Mouse (Mus musculus): ENCODE results near the gene Oosp2. TPM values are rescaled to one million over a fixed set of nuclear protein-coding genes. Genes with fewer than 3 reads are reported as not detected.

The Oosp2 gene
- polyA plus RNA-seq (2015; fragmentation: Nextera tagmentation; extraction: Ambion mirVana), result 0.17 and 0.24 TPM in 2 replicates

DNA sequence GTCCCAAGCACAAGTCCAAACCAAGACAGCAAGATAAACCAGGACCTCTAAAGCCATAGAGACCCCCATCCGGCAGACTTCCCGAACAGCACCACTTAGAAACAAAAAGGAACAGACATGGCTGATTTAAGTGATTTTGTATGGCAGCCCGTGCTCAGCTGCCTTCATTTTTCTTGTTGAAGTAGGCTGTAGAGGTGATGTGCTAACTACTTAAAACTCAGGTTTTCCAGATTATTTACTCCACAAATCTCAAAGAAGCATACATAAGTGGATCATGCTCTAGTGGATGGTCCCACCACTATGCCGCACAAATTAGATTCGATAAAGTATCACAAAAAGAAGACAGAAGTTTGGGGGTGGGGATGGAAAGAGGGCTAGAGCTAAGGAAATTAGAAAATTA is at the start of gene Oosp2:
Gene Oosp2, minus strand, starts transcription at position 101 of the 400 bp plus-strand sequence.
- Histone ChIP-seq H3K4me2 (peak within 1 kb of the TSS; percentile 20), H3K4me1 (replicated peaks) (0 out of 2 replicates have a peak, but pooled peaks cover 5% of the 10 kb centered on the region)

DNA sequence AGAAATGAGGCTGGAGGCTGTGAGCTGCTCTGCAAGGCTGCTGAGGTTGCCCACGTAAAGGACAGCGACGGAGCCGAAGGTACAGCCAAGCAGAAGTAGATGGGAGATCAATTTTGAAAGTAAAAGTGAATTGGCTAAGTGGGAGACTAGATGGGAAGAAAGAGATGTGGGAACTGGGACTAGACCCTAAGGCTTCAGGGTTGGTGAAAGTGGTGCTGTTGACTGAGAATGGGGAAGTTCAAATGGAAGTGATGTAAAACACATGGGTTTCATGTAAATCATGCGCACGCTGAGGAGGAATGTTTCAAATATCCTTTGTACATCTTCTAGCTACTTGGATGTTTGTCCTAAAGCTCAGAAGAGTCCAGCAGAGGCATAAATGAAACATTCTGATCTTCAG is 38.0 kb upstream of the Oosp2 start:
- Histone ChIP-seq H3K4me1 (replicated peaks) (no peaks in the 10 kb centered on the region), H3K9ac (no peak overlapping the region), H3K4me3 (replicated peaks) (no peak overlapping the region), H3K36me3 (replicated peaks) (no peaks in the 10 kb centered on the region), H3K4me2 (no peak overlapping the region), H3K9me3 (replicated peaks) (no peaks in the 10 kb centered on the region), H3K27me3 (no peaks in the 10 kb centered on the region), H3K27ac (replicated peaks) (no peak overlapping the region)
- ATAC-seq (ENCODE audit: insufficient read depth), result no peak
- 77% methylated on average over 6 of the region's 6 CpGs for WGBS (ENCODE audit: insufficient replicate concordance)

More for the DNA sequence above, at the start of gene Oosp2:
- Histone ChIP-seq H3K27me3 (no peaks in the 10 kb centered on the region), H3K9ac (no peak within 1 kb of the TSS), H3K4me3 (replicated peaks) (no peak within 1 kb of the TSS), H3K9me3 (replicated peaks) (no peaks in the 10 kb centered on the region), H3K27ac (replicated peaks) (no peak within 1 kb of the TSS), H3K36me3 (replicated peaks) (no peaks in the 10 kb centered on the region)
- ATAC-seq (ENCODE audit: insufficient read depth), result no peak
- WGBS (ENCODE audit: insufficient replicate concordance), result 77% methylated on average over 5 of the region's 5 CpGs

DNA sequence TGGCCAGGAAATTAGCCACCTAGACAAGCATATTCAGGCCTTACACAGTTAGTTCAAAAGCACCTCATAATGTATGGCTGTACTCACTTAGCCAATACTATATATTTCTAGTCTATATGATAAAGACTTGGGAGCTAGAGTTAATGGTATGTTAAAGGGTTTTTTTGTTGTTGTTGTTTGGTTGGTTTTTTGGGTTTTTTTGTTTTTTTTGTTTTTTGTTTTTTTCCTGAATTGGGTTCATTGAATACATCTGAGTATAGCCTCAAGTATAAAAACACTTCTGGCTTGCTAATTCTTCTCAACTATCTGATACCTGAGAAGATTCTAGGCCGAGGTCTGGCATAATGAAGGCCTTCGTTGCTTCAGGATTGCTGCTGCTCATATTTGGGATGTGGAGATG is 36.4 kb upstream of the Oosp2 start, which contains the start of gene Oosp3:
Gene Oosp3, plus strand, starts transcription at position 301 of the 400 bp plus-strand sequence.
- 64% methylated on average over 2 of the region's 2 CpGs for WGBS (ENCODE audit: insufficient replicate concordance)
- Histone ChIP-seq H3K9ac (no peak within 1 kb of the TSS), H3K4me3 (replicated peaks) (no peak within 1 kb of the TSS), H3K36me3 (replicated peaks) (no peaks in the 10 kb centered on the region), H3K27ac (replicated peaks) (no peak within 1 kb of the TSS), H3K27me3 (no peaks in the 10 kb centered on the region), H3K4me1 (replicated peaks) (no peaks in the 10 kb centered on the region), H3K9me3 (replicated peaks) (no peaks in the 10 kb centered on the region), H3K4me2 (no peak within 1 kb of the TSS)
- no peak for ATAC-seq (ENCODE audit: insufficient read depth)

DNA sequence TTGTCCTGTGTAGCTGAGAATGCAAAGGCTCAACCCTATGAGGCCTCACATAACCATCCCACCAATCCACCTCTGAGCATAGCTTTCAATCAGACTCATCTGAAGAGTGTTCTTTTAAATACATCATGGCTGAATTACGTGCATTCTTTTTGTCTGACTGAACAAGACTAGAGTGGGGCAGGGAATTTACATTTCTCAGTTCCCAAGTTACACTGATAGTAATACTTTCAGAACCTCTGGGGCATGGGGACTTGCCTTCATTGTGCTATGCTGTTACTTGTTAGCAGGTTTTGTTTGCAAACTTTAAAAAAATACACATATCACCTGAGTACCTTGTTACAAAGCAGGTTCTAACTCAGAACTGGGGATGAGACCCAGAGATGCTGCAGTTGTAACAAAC is 31.1 kb upstream of the Oosp2 start:
- Histone ChIP-seq H3K4me3 (replicated peaks) (no peak overlapping the region), H3K4me2 (no peak overlapping the region), H3K27ac (replicated peaks) (no peak overlapping the region), H3K27me3 (no peaks in the 10 kb centered on the region), H3K9me3 (replicated peaks) (no peaks in the 10 kb centered on the region), H3K4me1 (replicated peaks) (no peaks in the 10 kb centered on the region), H3K9ac (no peak overlapping the region), H3K36me3 (replicated peaks) (no peaks in the 10 kb centered on the region)
- 53% methylated on average over 1 of the region's 1 CpGs for WGBS (ENCODE audit: insufficient replicate concordance)
- no peak for ATAC-seq (ENCODE audit: insufficient read depth)

DNA sequence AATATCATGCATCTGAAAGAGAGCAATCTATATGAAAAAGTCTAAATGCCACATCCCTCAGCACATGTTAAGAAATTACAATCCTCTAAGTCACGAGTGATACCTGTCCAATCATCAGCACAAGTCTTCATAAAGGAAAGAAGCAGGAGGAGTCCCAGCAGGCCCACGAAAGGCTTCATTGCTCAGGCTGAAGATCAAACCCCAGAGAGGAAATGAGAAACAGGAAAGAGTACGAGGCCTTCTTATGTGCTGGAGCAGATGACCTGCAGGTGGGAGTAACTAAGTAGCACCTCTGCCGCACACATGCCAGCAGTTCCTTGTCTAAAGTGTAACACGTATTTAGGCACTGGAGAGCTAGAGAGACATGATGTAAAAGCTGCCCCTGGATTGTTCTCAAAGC is 30.5 kb upstream of the Oosp2 start, which contains the start of gene Oosp1:
Gene Oosp1, minus strand, starts transcription at position 312 of the 400 bp plus-strand sequence.
- Histone ChIP-seq H3K9me3 (replicated peaks) (no peaks in the 10 kb centered on the region), H3K36me3 (replicated peaks) (no peaks in the 10 kb centered on the region), H3K9ac (no peak within 1 kb of the TSS), H3K27ac (replicated peaks) (no peak within 1 kb of the TSS), H3K4me3 (replicated peaks) (no peak within 1 kb of the TSS), H3K4me2 (no peak within 1 kb of the TSS), H3K4me1 (replicated peaks) (no peaks in the 10 kb centered on the region), H3K27me3 (no peaks in the 10 kb centered on the region)
- no peak for ATAC-seq (ENCODE audit: insufficient read depth)
- WGBS (ENCODE audit: insufficient replicate concordance), result 31% methylated on average over 5 of the region's 5 CpGs

DNA sequence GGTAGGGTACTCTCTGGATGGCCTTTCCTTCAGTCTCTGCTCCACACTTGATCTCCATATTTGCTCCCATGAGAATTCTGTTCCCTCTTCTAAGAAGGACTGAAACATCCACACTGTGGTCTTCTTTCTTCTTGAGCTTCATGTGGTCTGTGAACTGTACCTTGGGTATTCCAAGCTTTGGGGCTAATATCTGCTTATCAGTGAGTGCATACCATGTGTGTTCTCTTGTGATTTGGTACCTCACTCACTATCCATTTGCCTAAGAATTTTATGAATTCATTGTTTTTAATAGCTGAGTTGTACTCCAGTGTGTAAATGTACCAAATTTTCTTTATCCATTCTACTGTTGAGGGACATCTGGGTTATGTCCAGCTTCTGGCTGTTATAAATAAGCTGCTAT is 1.2 kb upstream of the Oosp2 start:
- Histone ChIP-seq H3K27ac (replicated peaks) (no peak overlapping the region), H3K27me3 (no peaks in the 10 kb centered on the region), H3K9me3 (replicated peaks) (no peaks in the 10 kb centered on the region), H3K36me3 (replicated peaks) (no peaks in the 10 kb centered on the region), H3K4me1 (replicated peaks) (0 out of 2 replicates have a peak, but pooled peaks cover 5% of the 10 kb centered on the region), H3K4me3 (replicated peaks) (no peak overlapping the region), H3K4me2 (peak overlapping the region; percentile 20), H3K9ac (no peak overlapping the region)
- peak; percentile 54 for ATAC-seq (ENCODE audit: insufficient read depth)

DNA sequence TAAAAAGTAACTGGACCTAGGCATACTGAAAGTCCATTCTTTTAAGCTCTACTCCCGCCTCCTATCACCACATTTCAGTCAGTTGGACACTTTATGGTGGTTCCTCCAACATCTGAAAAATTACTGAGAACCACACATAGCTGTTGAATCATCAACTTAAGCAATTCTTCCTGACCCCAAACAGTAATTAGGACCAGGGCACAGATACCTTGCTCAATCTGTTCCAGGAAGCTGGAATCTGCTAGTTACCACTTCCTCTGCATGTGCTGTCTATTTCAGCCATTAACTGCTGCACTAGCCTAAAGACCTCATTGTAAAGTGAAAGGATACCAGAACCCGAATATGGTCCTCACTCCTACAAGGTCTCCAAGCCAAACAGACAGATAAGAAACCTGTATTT is 1.2 kb downstream of the Oosp2 start:
- no peak overlapping the region for H3K27ac ChIP-seq (replicated peaks)
- no peaks in the 10 kb centered on the region for H3K9me3 ChIP-seq (replicated peaks)
- H3K36me3 ChIP-seq (replicated peaks), result no peaks in the 10 kb centered on the region
- no peak overlapping the region for H3K9ac ChIP-seq
- no peak for ATAC-seq (ENCODE audit: insufficient read depth)
- H3K4me2 ChIP-seq, result no peak overlapping the region
- no peaks in the 10 kb centered on the region for H3K27me3 ChIP-seq
- H3K4me3 ChIP-seq (replicated peaks), result no peak overlapping the region
- 43% methylated on average over 2 of the region's 2 CpGs for WGBS (ENCODE audit: insufficient replicate concordance)
- 0 out of 2 replicates have a peak, but pooled peaks cover 5% of the 10 kb centered on the region for H3K4me1 ChIP-seq (replicated peaks)

DNA sequence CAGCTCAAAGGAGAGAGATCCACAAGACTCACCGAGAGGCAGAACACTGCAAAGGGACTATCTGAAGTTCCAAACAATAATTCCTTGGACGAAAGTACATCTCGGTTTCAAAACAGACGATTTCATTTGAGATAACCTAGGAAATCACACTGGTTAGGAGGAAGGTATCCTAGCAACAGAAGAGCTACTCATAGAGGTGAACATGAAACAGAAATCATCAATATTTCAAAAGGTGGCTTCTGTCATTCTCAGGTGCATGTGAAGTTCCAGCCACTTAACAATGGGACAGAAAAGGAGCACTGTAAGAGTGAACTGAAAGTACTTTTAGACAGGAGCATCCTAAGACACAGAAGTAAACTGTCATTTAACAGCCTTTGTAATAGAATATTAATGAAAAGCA is 10.8 kb downstream of the Oosp2 start:
- Histone ChIP-seq H3K27ac (replicated peaks) (no peak overlapping the region), H3K36me3 (replicated peaks) (no peaks in the 10 kb centered on the region), H3K9me3 (replicated peaks) (no peaks in the 10 kb centered on the region), H3K4me2 (no peak overlapping the region), H3K4me3 (replicated peaks) (no peak overlapping the region), H3K27me3 (no peaks in the 10 kb centered on the region), H3K9ac (no peak overlapping the region), H3K4me1 (replicated peaks) (no peaks in the 10 kb centered on the region)
- ATAC-seq (ENCODE audit: insufficient read depth), result no peak
- 65% methylated on average over 4 of the region's 4 CpGs for WGBS (ENCODE audit: insufficient replicate concordance)

DNA sequence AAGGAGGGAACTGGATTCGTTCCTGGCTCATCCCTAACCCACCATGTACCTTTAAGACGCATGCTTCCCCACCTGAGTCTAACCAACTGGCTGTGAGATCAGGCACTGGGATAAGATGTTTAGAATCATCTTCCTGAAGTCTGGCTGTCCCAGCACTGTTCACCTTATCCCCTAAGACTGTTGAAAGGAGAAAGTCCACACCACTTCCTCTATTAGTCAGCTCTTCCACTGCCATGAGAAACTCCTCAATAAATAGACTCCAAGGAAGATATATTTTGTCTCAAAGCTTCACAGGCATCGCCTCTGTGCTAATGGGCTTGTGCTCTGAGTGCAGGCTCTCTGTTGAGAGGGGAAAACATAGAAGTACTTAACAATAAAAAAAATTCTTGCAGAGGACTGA is 14.2 kb downstream of the Oosp2 start:
- WGBS (ENCODE audit: insufficient replicate concordance), result 47% methylated on average over 3 of the region's 3 CpGs
- no peaks in the 10 kb centered on the region for H3K36me3 ChIP-seq (replicated peaks)
- H3K4me1 ChIP-seq (replicated peaks), result no peaks in the 10 kb centered on the region
- H3K9me3 ChIP-seq (replicated peaks), result no peaks in the 10 kb centered on the region
- H3K4me3 ChIP-seq (replicated peaks), result no peak overlapping the region
- no peak overlapping the region for H3K4me2 ChIP-seq
- ATAC-seq (ENCODE audit: insufficient read depth), result no peak
- no peaks in the 10 kb centered on the region for H3K27me3 ChIP-seq
- no peak overlapping the region for H3K9ac ChIP-seq
- H3K27ac ChIP-seq (replicated peaks), result no peak overlapping the region

DNA sequence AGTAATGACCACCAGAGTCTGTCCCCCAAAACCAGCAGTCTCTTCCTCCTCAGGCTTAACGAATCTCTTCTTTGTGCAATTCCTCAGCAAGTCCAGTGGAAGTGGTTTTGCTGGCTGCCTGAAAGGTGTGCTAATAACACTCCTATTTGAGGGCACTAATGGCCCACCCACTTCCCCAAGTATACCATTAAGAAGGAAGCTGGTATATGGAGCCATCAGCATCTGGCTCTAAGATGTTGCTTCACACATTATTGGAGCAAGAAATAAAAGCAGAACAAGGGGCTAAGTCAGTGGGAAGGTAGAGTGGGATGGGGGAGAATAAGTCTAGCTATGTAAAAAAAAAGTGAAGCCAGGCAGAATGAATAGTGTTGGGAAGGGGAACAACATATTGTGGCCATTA is 19.6 kb downstream of the Oosp2 start, which contains the start of gene Ms4a3:
Gene Ms4a3, minus strand, starts transcription at position 120 of the 400 bp plus-strand sequence.
- no peaks in the 10 kb centered on the region for H3K36me3 ChIP-seq (replicated peaks)
- WGBS (ENCODE audit: insufficient replicate concordance), result 45% methylated on average over 1 of the region's 1 CpGs
- no peaks in the 10 kb centered on the region for H3K27me3 ChIP-seq
- no peaks in the 10 kb centered on the region for H3K4me1 ChIP-seq (replicated peaks)
- H3K4me3 ChIP-seq (replicated peaks), result peak within 1 kb of the TSS; percentile 17; the same call in 1 of the 2 replicates
- no peak within 1 kb of the TSS for H3K4me2 ChIP-seq
- H3K27ac ChIP-seq (replicated peaks), result no peak within 1 kb of the TSS
- ATAC-seq (ENCODE audit: insufficient read depth), result no peak
- no peaks in the 10 kb centered on the region for H3K9me3 ChIP-seq (replicated peaks)
- no peak within 1 kb of the TSS for H3K9ac ChIP-seq

DNA sequence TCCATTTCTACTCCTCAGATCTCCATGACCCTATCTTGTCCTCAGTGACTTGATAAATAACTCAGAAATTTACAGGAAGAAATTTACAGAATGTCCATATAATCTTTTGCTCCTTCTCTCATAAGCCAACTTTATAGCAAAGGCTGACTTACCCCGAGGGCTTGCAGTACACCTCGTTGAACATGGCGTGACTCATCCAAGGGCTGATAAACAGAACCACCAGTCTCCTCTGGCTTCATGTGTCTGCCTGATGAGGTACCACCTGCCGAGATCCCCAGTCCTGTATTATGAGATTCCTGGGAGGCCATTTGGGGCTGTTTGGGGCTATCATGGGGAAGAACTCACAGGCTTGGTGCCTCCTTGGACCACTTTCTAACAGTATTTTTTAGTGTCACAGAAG is 21.3 kb downstream of the Oosp2 start:
- no peaks in the 10 kb centered on the region for H3K9me3 ChIP-seq (replicated peaks)
- no peak overlapping the region for H3K4me2 ChIP-seq
- WGBS (ENCODE audit: insufficient replicate concordance), result 44% methylated on average over 4 of the region's 4 CpGs
- no peaks in the 10 kb centered on the region for H3K27me3 ChIP-seq
- H3K4me1 ChIP-seq (replicated peaks), result no peaks in the 10 kb centered on the region
- no peak for ATAC-seq (ENCODE audit: insufficient read depth)
- no peaks in the 10 kb centered on the region for H3K36me3 ChIP-seq (replicated peaks)
- H3K4me3 ChIP-seq (replicated peaks), result 0 out of 2 replicates have a peak overlapping the region, but pooled peaks have one; percentile 0
- no peak overlapping the region for H3K9ac ChIP-seq
- H3K27ac ChIP-seq (replicated peaks), result no peak overlapping the region

DNA sequence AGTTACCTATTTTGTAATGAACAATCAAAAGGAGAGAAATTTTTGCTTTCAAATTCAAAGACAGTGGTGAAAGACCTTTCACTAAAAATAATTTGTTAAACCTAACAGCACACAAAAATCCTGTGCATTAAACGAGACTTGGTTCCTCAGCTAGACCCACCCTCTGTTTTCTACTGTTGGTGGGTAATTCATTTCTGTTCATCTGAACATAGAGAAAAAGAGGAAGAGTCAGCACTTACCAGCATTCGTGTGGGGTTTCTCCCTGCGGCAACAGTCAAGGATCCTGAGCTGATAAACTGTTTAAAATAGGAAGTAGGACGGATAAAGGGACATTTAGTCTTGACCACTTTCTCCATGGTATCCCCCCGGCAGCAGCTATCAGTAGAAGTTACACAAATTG is 24.8 kb downstream of the Oosp2 start:
- ATAC-seq (ENCODE audit: insufficient read depth), result no peak
- Histone ChIP-seq H3K27me3 (no peaks in the 10 kb centered on the region), H3K9me3 (replicated peaks) (no peaks in the 10 kb centered on the region), H3K36me3 (replicated peaks) (no peaks in the 10 kb centered on the region), H3K4me1 (replicated peaks) (no peaks in the 10 kb centered on the region), H3K4me3 (replicated peaks) (no peak overlapping the region), H3K9ac (no peak overlapping the region), H3K27ac (replicated peaks) (no peak overlapping the region), H3K4me2 (no peak overlapping the region)
- WGBS (ENCODE audit: insufficient replicate concordance), result 9% methylated on average over 5 of the region's 5 CpGs

Measured in liver, embryonic 15.5 days (tissue).